Mouse (Mus musculus) CH12.LX (cell line): Measurements from ENCODE around the gene Fbrs.
A peak's percentile ranks its signal among the peaks of the same experiment; 100 is the strongest.

Experiments used
- CHD1 ChIP-seq: IDR thresholded peaks from 2 replicates; pipeline ENCODE4 v1.6.1; 2012; ENCODE audit warnings: low read depth, low read length, improper control_type of control experiment, inconsistent platforms
- CTCF ChIP-seq, 2 experiments: IDR thresholded peaks in 1 of 2; conservative IDR thresholded peaks in 1 of 2; 2 replicates each; pipeline ENCODE4 v1.5.1; 2011 to 2012; ENCODE audit warnings: low read depth in 2 of 2, low read length in 2 of 2, improper control_type of control experiment in 1 of 2, inconsistent platforms in 1 of 2, mild to moderate bottlenecking in 1 of 2, moderate library complexity in 1 of 2
- ELF1 ChIP-seq: IDR thresholded peaks from 2 replicates; pipeline ENCODE4 v1.6.1; 2014; ENCODE audit warnings: low read depth, mild to moderate bottlenecking, inconsistent platforms, low read length, improper control_type of control experiment
- EP300 ChIP-seq: IDR thresholded peaks from 2 replicates; pipeline ENCODE4 v1.6.1; 2011; ENCODE audit warnings: low read length, improper control_type of control experiment
- HCFC1 ChIP-seq: IDR thresholded peaks from 2 replicates; pipeline ENCODE4 v1.6.1; 2012; ENCODE audit warnings: low read depth, mild to moderate bottlenecking, inconsistent platforms, low read length, improper control_type of control experiment
- IRF4 ChIP-seq: IDR thresholded peaks from 2 replicates; pipeline ENCODE4 v1.6.1; 2014; ENCODE audit warnings: low read depth, mild to moderate bottlenecking, inconsistent platforms, low read length, improper control_type of control experiment
- POLR2A ChIP-seq: IDR thresholded peaks from 2 replicates; pipeline ENCODE4 v1.6.1; 2011; ENCODE audit warnings: low read depth, mild to moderate bottlenecking, improper control_type of control experiment, low read length
- RAD21 ChIP-seq: IDR thresholded peaks from 2 replicates; pipeline ENCODE4 v1.6.1; 2011; ENCODE audit warnings: low read depth, mild to moderate bottlenecking, low read length, improper control_type of control experiment, moderate library complexity
- UBTF ChIP-seq: IDR thresholded peaks from 2 replicates; pipeline ENCODE4 v1.6.1; 2012; ENCODE audit warnings: low read depth, mild to moderate bottlenecking, inconsistent platforms, low read length, improper control_type of control experiment, moderate library complexity
- USF1 ChIP-seq: IDR thresholded peaks from 2 replicates; pipeline ENCODE4 v1.6.1; 2014; ENCODE audit warnings: low read depth, mild to moderate bottlenecking, inconsistent platforms, low read length, improper control_type of control experiment
- USF2 ChIP-seq: conservative IDR thresholded peaks from 2 replicates; pipeline ENCODE4 v1.6.1; 2011; ENCODE audit warnings: low read depth, low read length, improper control_type of control experiment
- ZC3H11A ChIP-seq: IDR thresholded peaks from 2 replicates; pipeline ENCODE4 v1.6.1; 2012; ENCODE audit warnings: low read depth, mild to moderate bottlenecking, inconsistent platforms, low read length, improper control_type of control experiment
- ZMIZ1 ChIP-seq: IDR thresholded peaks from 2 replicates; pipeline ENCODE4 v1.6.1; 2012; ENCODE audit warnings: low read depth, mild to moderate bottlenecking, inconsistent platforms, low read length, improper control_type of control experiment
- ZNF384 ChIP-seq: IDR thresholded peaks from 2 replicates; pipeline ENCODE4 v1.6.1; 2012; ENCODE audit warnings: low read depth, low read length, improper control_type of control experiment, inconsistent platforms

GRCm38 (mm10) chr7:127473705-127474104 is 5.3 kb upstream of the Fbrs start:
- no peak for TF ChIP-seq ZMIZ1
- peak in 1 of 2 experiments; percentile 44; a peak in 2 of 4 replicates for TF ChIP-seq CTCF (conservative IDR thresholded peaks at IDR 0.05 in 1 of 2, IDR thresholded peaks at IDR 0.05 in 1 of 2; ENCODE audit: low read depth in 2 of 2, low read length in 2 of 2)
- TF ChIP-seq IRF4: no peak
- no peak for TF ChIP-seq ELF1
- TF ChIP-seq USF1: no peak
- TF ChIP-seq USF2: no peak
- TF ChIP-seq POLR2A: no peak
- no peak for TF ChIP-seq ZC3H11A
- no peak for TF ChIP-seq HCFC1
- TF ChIP-seq ZNF384: no peak
- TF ChIP-seq UBTF: no peak
- peak; percentile 31 for TF ChIP-seq RAD21
- no peak for TF ChIP-seq CHD1
- no peak for TF ChIP-seq EP300
